22 mouse cellular contexts compared by ENCODE assay signal in the genomic region with DNA sequence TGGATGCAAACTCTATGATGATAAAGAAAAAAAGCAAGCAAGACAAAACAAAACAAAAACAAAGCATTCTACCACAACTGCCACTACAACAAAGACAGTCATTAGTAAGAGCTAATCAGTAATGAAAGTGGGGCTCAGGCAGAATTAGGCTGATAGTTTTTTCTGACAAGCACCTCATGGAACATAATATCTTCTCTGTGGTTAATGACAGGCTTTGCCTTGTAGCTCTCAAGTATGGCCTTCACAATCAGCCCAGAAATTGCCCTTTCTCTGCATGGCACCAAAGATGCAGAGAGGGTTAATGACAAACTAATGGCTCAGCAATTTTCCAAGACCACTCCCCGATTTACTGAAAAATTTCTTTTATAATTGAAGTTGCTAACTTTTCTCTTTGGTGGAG.
DNase-seq lines count a peak whose midpoint lies in the region; ATAC-seq lines count a peak whose summit lies in the region.
"Had no signal": no experiment of that assay in that cellular context is flagged by ENCODE, and none has a peak within 500 bp of the region (broad histone marks: within the 10 kb centered on the region; RNA-seq: fewer than 3 reads in every experiment).

No protein-coding gene starts in this region.

- no peak overlapping the region for H3K9ac ChIP-seq in forebrain, embryonic 12.5 days
- H3K9ac ChIP-seq in forebrain, embryonic 14.5 days (ENCODE audit: low read length): no peak overlapping the region
- no peak overlapping the region for H3K9ac ChIP-seq in forebrain, embryonic 15.5 days (replicated peaks)
- H3K9ac ChIP-seq: embryonic facial prominence, embryonic 12.5 days had no signal

- H3K27ac ChIP-seq in forebrain, embryonic 12.5 days: no peak overlapping the region
- H3K27ac ChIP-seq in forebrain, embryonic 10.5 days: no peak overlapping the region
- H3K27ac ChIP-seq in forebrain, embryonic 14.5 days (ENCODE audit: low read depth, low read length): no peak overlapping the region
- H3K27ac ChIP-seq in forebrain, embryonic 15.5 days (replicated peaks): no peak overlapping the region
- H3K27ac ChIP-seq: embryonic facial prominence, embryonic 10.5 days; embryonic facial prominence, embryonic 12.5 days had no signal

- no peaks in the 10 kb centered on the region for H3K36me3 ChIP-seq in forebrain, embryonic 12.5 days (replicated peaks)
- H3K36me3 ChIP-seq in forebrain, embryonic 10.5 days (replicated peaks): no peaks in the 10 kb centered on the region
- H3K36me3 ChIP-seq in forebrain, embryonic 14.5 days (ENCODE audit: control insufficient read depth, insufficient read depth, low read length): no peaks in the 10 kb centered on the region
- H3K36me3 ChIP-seq in forebrain, embryonic 15.5 days: no peaks in the 10 kb centered on the region
- H3K36me3 ChIP-seq: embryonic facial prominence, embryonic 10.5 days; embryonic facial prominence, embryonic 12.5 days; G1E had no signal

- no peak for DNase-seq in forebrain, embryonic 10.5 days (ENCODE audit: extremely low spot score, low spot score)
- DNase-seq in forebrain, embryonic 14.5 days (ENCODE audit: low spot score): peak; percentile 31
- DNase-seq in brain, adult 2 months (ENCODE audit: low read depth, low spot score): peak; percentile 2
- DNase-seq in spleen, postnatal 4 days (ENCODE audit: low spot score in 2 of 2): no peak
- DNase-seq: adrenal gland, adult 8-10 months; adrenal gland, postnatal 14 days; adrenal gland, postnatal 36 days; B cell, adult 2 months; cerebellum, adult 11-12 months; cerebellum, adult 2 months; cerebellum, adult 9-10 months; cerebellum, postnatal 10 days; cerebellum, postnatal 25 days had no signal

- H3K4me1 ChIP-seq in forebrain, embryonic 12.5 days: no peaks in the 10 kb centered on the region
- no peaks in the 10 kb centered on the region for H3K4me1 ChIP-seq in forebrain, embryonic 10.5 days
- no peaks in the 10 kb centered on the region for H3K4me1 ChIP-seq in forebrain, embryonic 14.5 days (ENCODE audit: control insufficient read depth, insufficient read depth, low read length)
- H3K4me1 ChIP-seq in forebrain, embryonic 15.5 days: no peaks in the 10 kb centered on the region
- H3K4me1 ChIP-seq: embryonic facial prominence, embryonic 10.5 days; embryonic facial prominence, embryonic 12.5 days had no signal

- no peak overlapping the region for H3K4me2 ChIP-seq in forebrain, embryonic 12.5 days
- no peak overlapping the region for H3K4me2 ChIP-seq in forebrain, embryonic 14.5 days (ENCODE audit: low read length)
- no peak overlapping the region for H3K4me2 ChIP-seq in forebrain, embryonic 15.5 days (replicated peaks)
- H3K4me2 ChIP-seq: embryonic facial prominence, embryonic 12.5 days had no signal

- H3K9me3 ChIP-seq in forebrain, embryonic 12.5 days: no peaks in the 10 kb centered on the region
- no peaks in the 10 kb centered on the region for H3K9me3 ChIP-seq in forebrain, embryonic 10.5 days
- H3K9me3 ChIP-seq in forebrain, embryonic 14.5 days (replicated peaks; ENCODE audit: control insufficient read depth, low read length): no peaks in the 10 kb centered on the region
- no peaks in the 10 kb centered on the region for H3K9me3 ChIP-seq in forebrain, embryonic 15.5 days
- H3K9me3 ChIP-seq: embryonic facial prominence, embryonic 10.5 days; embryonic facial prominence, embryonic 12.5 days; G1E had no signal

- no peaks in the 10 kb centered on the region for H3K27me3 ChIP-seq in forebrain, embryonic 12.5 days
- H3K27me3 ChIP-seq in forebrain, embryonic 10.5 days (ENCODE audit: poor library complexity, severe bottlenecking): no peaks in the 10 kb centered on the region
- no peaks in the 10 kb centered on the region for H3K27me3 ChIP-seq in forebrain, embryonic 14.5 days (replicated peaks; ENCODE audit: control insufficient read depth, insufficient read depth, low read length)
- H3K27me3 ChIP-seq in forebrain, embryonic 15.5 days: no peaks in the 10 kb centered on the region
- H3K27me3 ChIP-seq: CH12.LX; embryonic facial prominence, embryonic 12.5 days; Patski had no signal

- 41% methylated on average over 1 of the region's 1 CpGs for WGBS in forebrain, embryonic 12.5 days
- WGBS in forebrain, embryonic 10.5 days: 70% methylated on average over 1 of the region's 1 CpGs
- WGBS in forebrain, embryonic 14.5 days: 7% methylated on average over 1 of the region's 1 CpGs
- WGBS in forebrain, embryonic 15.5 days: 18% methylated on average over 1 of the region's 1 CpGs

- H3K4me3 ChIP-seq in forebrain, embryonic 12.5 days (replicated peaks): no peak overlapping the region
- H3K4me3 ChIP-seq in forebrain, embryonic 10.5 days: no peak overlapping the region
- no peak overlapping the region for H3K4me3 ChIP-seq in forebrain, embryonic 14.5 days (ENCODE audit: low read depth, low read length)
- H3K4me3 ChIP-seq in forebrain, embryonic 15.5 days: no peak overlapping the region
- H3K4me3 ChIP-seq: embryonic facial prominence, embryonic 10.5 days; embryonic facial prominence, embryonic 12.5 days had no signal

- peak; percentile 63; the same call in 1 of the 2 replicates for ATAC-seq in forebrain, embryonic 12.5 days (ENCODE audit: low FRiP score)
- no peak for ATAC-seq in forebrain, embryonic 14.5 days
- ATAC-seq in forebrain, embryonic 15.5 days (replicated peaks): no peak
- ATAC-seq: activated CD4-positive, CD25-positive, alpha-beta regulatory T cell, adult 4 months; CD4-positive, CD25-positive, alpha-beta regulatory T cell, adult 4 months; Patski had no signal

Comparison
In these comparisons a context has a peak if more than half of its experiments do, and no peak if none do; other contexts are left out.
1. DNase-seq: peak in forebrain, embryonic 14.5 days (single experiment) and brain, adult 2 months (single experiment); none in forebrain, embryonic 10.5 days (single experiment) and spleen, postnatal 4 days (0 of 2).